Mouse (Mus musculus) limb, embryonic 13.5 days (tissue): ENCODE results near the gene Paqr3. TPM values are rescaled to one million over a fixed set of nuclear protein-coding genes. Genes with fewer than 3 reads are reported as not detected.

Experiments used
- ATAC-seq: fragments of 200-750 bp; cut with Nextera tagmentation; 2 replicates; pipeline ENCODE4 v1.8.0; 2017; ENCODE audit warnings: low read depth, moderate number of reproducible peaks, moderate TSS enrichment; ENCODE audit not compliant: low FRiP score
- H3K27ac ChIP-seq: fragments of 300-500 bp; sonication (generic); 2 replicates; pipeline ENCODE4 v1.5.1; 2015; ENCODE audit warnings: inconsistent platforms, mild to moderate bottlenecking, moderate library complexity
- H3K27me3 ChIP-seq: fragments of 300-500 bp; sonication (generic); 2 replicates; pipeline ENCODE4 v1.6.1; 2015; ENCODE audit warnings: mild to moderate bottlenecking, inconsistent platforms
- H3K36me3 ChIP-seq: fragments of 300-500 bp; sonication (generic); 2 replicates; pipeline ENCODE4 v1.6.1; 2015; ENCODE audit warnings: inconsistent platforms, mild to moderate bottlenecking, moderate library complexity
- H3K4me1 ChIP-seq: fragments of 300-500 bp; sonication (generic); 2 replicates; pipeline ENCODE4 v1.6.1; 2015; ENCODE audit warnings: inconsistent platforms
- H3K4me2 ChIP-seq: fragments of 300-500 bp; sonication (generic); replicated peaks from 2 replicates; pipeline ENCODE4 v1.6.1; 2015; ENCODE audit warnings: inconsistent platforms, mild to moderate bottlenecking, moderate library complexity
- H3K4me3 ChIP-seq: fragments of 300-500 bp; sonication (generic); 2 replicates; pipeline ENCODE4 v1.5.1; 2015; ENCODE audit warnings: moderate library complexity, mild to moderate bottlenecking, inconsistent platforms
- H3K9ac ChIP-seq: fragments of 300-500 bp; sonication (generic); 2 replicates; pipeline ENCODE4 v1.6.1; 2015; ENCODE audit warnings: mild to moderate bottlenecking, inconsistent platforms
- H3K9me3 ChIP-seq: fragments of 300-500 bp; sonication (generic); 2 replicates; pipeline ENCODE4 v1.6.1; 2016; ENCODE audit warnings: inconsistent platforms
- WGBS: fragments of 180-500 bp; shearing (Covaris S2); methylation state at CpG from one replicate; pipeline ENCODE4 v1.1.7; 2015; 5-methylcytosine and 5-hydroxymethylcytosine counted together
- polyA plus RNA-seq: library from polyadenylated mRNA; unstranded; fragments of >200 nt; fragmentation: Nextera tagmentation; extraction: Ambion mirVana; gene quantifications from 2 replicates; pipeline ENCODE4 v1.2.1, GENCODE M21; 2015

The Paqr3 gene
- polyA plus RNA-seq, 1 experiment from 2014 or later, result 6.0 TPM

GRCm38 (mm10) chr5:97108333-97108732 lies 3.1 kb downstream of the Paqr3 start:
- no peak overlapping the region for H3K27ac ChIP-seq
- no peak overlapping the region for H3K9ac ChIP-seq
- ATAC-seq, result no peak
- H3K4me3 ChIP-seq, result no peak overlapping the region
- peaks cover 16% of the 10 kb centered on the region for H3K4me1 ChIP-seq
- H3K4me2 ChIP-seq, result no peak overlapping the region
- H3K27me3 ChIP-seq, result no peaks in the 10 kb centered on the region
- 90% methylated on average over 5 of the region's 5 CpGs for WGBS
- H3K36me3 ChIP-seq, result peaks cover 12% of the 10 kb centered on the region; the same call in 1 of the 2 replicates
- no peaks in the 10 kb centered on the region for H3K9me3 ChIP-seq

GRCm38 (mm10) chr5:97099954-97100353 lies 11.4 kb downstream of the Paqr3 start:
- Histone ChIP-seq H3K9me3 (no peaks in the 10 kb centered on the region), H3K27me3 (no peaks in the 10 kb centered on the region), H3K4me3 (no peak overlapping the region), H3K4me2 (no peak overlapping the region), H3K27ac (no peak overlapping the region), H3K36me3 (peaks cover 37% of the 10 kb centered on the region), H3K4me1 (no peaks in the 10 kb centered on the region), H3K9ac (no peak overlapping the region)
- ATAC-seq, result no peak
- 93% methylated on average over 8 of the region's 8 CpGs for WGBS

DNA sequence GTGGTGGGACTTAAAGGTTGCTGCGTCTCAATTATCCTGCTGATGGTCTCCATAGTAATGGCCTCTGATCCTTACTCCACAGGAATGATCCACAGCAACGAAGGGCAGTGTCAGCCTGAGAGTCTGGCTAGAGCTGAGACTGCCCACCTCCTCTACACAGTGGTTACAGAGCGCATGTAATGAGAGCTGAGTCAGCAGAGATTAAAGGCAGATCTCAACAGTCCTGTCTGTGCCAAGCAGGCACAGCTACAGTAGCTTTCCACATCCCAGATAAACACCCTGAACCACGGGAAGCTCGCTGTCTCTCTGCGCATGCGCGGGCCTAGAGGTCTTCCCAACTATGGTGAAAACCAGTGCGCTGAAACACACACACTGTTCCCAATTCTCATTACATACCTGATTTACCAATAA lies 13.8 kb downstream of the Paqr3 start:
- 72% methylated on average over 9 of the region's 9 CpGs for WGBS
- ATAC-seq, result no peak
- H3K4me2 ChIP-seq, result no peak overlapping the region
- H3K27me3 ChIP-seq, result no peaks in the 10 kb centered on the region
- no peak overlapping the region for H3K4me3 ChIP-seq
- H3K9ac ChIP-seq, result no peak overlapping the region
- no peaks in the 10 kb centered on the region for H3K9me3 ChIP-seq
- no peak overlapping the region for H3K27ac ChIP-seq
- H3K36me3 ChIP-seq, result peaks cover 44% of the 10 kb centered on the region
- H3K4me1 ChIP-seq, result no peaks in the 10 kb centered on the region

GRCm38 (mm10) chr5:97095335-97095734 lies 16.1 kb downstream of the Paqr3 start:
- Histone ChIP-seq H3K36me3 (peaks cover 36% of the 10 kb centered on the region), H3K9me3 (no peaks in the 10 kb centered on the region), H3K4me3 (no peak overlapping the region), H3K27me3 (no peaks in the 10 kb centered on the region), H3K27ac (no peak overlapping the region), H3K4me1 (no peaks in the 10 kb centered on the region), H3K4me2 (no peak overlapping the region), H3K9ac (no peak overlapping the region)
- ATAC-seq, result no peak
- 56% methylated on average over 12 of the region's 13 CpGs for WGBS

GRCm38 (mm10) chr5:97092970-97093369 lies 18.4 kb downstream of the Paqr3 start:
- H3K36me3 ChIP-seq, result peaks cover 21% of the 10 kb centered on the region
- 88% methylated on average over 8 of the region's 8 CpGs for WGBS

GRCm38 (mm10) chr5:97090034-97090784 lies 21.2 kb downstream of the Paqr3 start:
- Histone ChIP-seq H3K4me2 (no peak overlapping the region), H3K36me3 (peaks cover 37% of the 10 kb centered on the region), H3K4me1 (no peaks in the 10 kb centered on the region), H3K9ac (no peak overlapping the region), H3K9me3 (no peaks in the 10 kb centered on the region), H3K4me3 (no peak overlapping the region), H3K27ac (no peak overlapping the region), H3K27me3 (no peaks in the 10 kb centered on the region)
- 54% methylated on average over 6 of the region's 6 CpGs for WGBS
- ATAC-seq, result peak; percentile 59

More at GRCm38 (mm10) chr5:97092970-97093369, 18.4 kb downstream of the Paqr3 start:
- Histone ChIP-seq H3K4me2 (no peak overlapping the region), H3K27ac (no peak overlapping the region), H3K27me3 (no peaks in the 10 kb centered on the region), H3K4me3 (no peak overlapping the region), H3K9ac (no peak overlapping the region), H3K4me1 (no peaks in the 10 kb centered on the region), H3K9me3 (no peaks in the 10 kb centered on the region)
- no peak for ATAC-seq

GRCm38 (mm10) chr5:97089426-97089825 lies 22.0 kb downstream of the Paqr3 start:
- H3K4me3 ChIP-seq, result no peak overlapping the region
- no peak overlapping the region for H3K27ac ChIP-seq
- no peaks in the 10 kb centered on the region for H3K4me1 ChIP-seq
- 93% methylated on average over 3 of the region's 3 CpGs for WGBS
- no peak overlapping the region for H3K9ac ChIP-seq
- no peak overlapping the region for H3K4me2 ChIP-seq
- ATAC-seq, result no peak
- H3K36me3 ChIP-seq, result peaks cover 33% of the 10 kb centered on the region
- no peaks in the 10 kb centered on the region for H3K9me3 ChIP-seq
- no peaks in the 10 kb centered on the region for H3K27me3 ChIP-seq

GRCm38 (mm10) chr5:97088231-97088630 lies 23.2 kb downstream of the Paqr3 start:
- Histone ChIP-seq H3K4me2 (no peak overlapping the region), H3K27ac (no peak overlapping the region), H3K9ac (no peak overlapping the region), H3K9me3 (no peaks in the 10 kb centered on the region), H3K36me3 (peaks cover 37% of the 10 kb centered on the region), H3K27me3 (no peaks in the 10 kb centered on the region), H3K4me1 (no peaks in the 10 kb centered on the region), H3K4me3 (no peak overlapping the region)
- ATAC-seq, result no peak
- 88% methylated on average over 6 of the region's 6 CpGs for WGBS

- 93% methylated on average over 16 of the region's 16 CpGs for WGBS
- no peak overlapping the region for H3K27ac ChIP-seq
- no peak overlapping the region for H3K4me2 ChIP-seq
- ATAC-seq, result no peak
- no peaks in the 10 kb centered on the region for H3K27me3 ChIP-seq
- H3K9me3 ChIP-seq, result no peaks in the 10 kb centered on the region
- H3K9ac ChIP-seq, result no peak overlapping the region
- H3K36me3 ChIP-seq, result peaks cover 36% of the 10 kb centered on the region
- H3K4me3 ChIP-seq, result no peak overlapping the region
- no peaks in the 10 kb centered on the region for H3K4me1 ChIP-seq
These were observed 23.6 kb downstream of the Paqr3 start for GRCm38 (mm10) chr5:97087746-97088145.

- Histone ChIP-seq H3K4me3 (no peak overlapping the region), H3K4me2 (no peak overlapping the region), H3K4me1 (no peaks in the 10 kb centered on the region), H3K36me3 (peaks cover 39% of the 10 kb centered on the region), H3K9me3 (no peaks in the 10 kb centered on the region), H3K27me3 (no peaks in the 10 kb centered on the region), H3K27ac (no peak overlapping the region), H3K9ac (no peak overlapping the region)
- 92% methylated on average over 24 of the region's 24 CpGs for WGBS
- ATAC-seq, result no peak
These were observed 24.3 kb downstream of the Paqr3 start for GRCm38 (mm10) chr5:97087030-97087630.

DNA sequence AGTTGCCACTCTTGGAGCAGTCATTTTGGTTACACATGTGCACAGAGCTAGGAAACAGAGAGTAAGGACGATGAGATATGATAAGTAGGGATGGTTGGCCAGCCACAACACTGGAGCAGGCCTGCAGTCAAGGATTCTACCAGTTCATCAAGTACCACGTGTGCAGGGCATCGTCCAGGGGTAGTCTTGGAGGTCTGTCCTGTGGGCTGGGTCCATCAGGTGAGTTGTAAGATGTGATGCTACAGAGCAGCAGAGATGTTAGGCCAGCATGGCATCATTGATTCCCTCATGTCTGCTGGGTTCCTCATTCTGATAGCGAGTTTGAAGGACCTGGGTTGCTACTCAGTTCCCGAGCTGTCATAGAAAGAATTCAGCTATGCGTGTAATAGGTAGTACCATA lies 26.3 kb downstream of the Paqr3 start:
- peaks cover 39% of the 10 kb centered on the region for H3K36me3 ChIP-seq
- no peaks in the 10 kb centered on the region for H3K4me1 ChIP-seq
- no peaks in the 10 kb centered on the region for H3K27me3 ChIP-seq
- no peak for ATAC-seq
- WGBS, result 93% methylated on average over 6 of the region's 6 CpGs
- no peak overlapping the region for H3K4me3 ChIP-seq
- H3K9me3 ChIP-seq, result no peaks in the 10 kb centered on the region
- no peak overlapping the region for H3K9ac ChIP-seq
- no peak overlapping the region for H3K27ac ChIP-seq
- H3K4me2 ChIP-seq, result no peak overlapping the region

DNA sequence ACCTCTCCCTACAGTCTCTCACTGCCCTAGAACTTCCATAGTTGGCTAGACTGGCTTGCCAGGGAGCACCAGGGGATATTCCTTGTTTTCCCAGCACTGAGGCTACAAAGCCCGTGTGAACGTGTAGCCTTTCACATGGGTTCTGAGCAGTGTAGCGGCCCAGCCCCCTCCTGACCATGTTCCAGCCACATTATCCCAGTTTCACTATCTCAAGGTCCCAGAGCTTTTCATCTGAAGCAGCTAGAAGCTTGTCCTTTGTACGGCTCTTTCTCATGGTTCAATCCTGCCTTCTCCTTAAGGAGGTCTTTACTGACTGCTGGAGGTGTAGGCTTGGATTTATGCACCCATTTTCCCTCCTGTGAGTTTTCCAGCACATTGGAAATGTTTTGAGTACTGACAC lies 26.9 kb downstream of the Paqr3 start:
- no peak overlapping the region for H3K4me3 ChIP-seq
- H3K36me3 ChIP-seq, result peaks cover 39% of the 10 kb centered on the region
- no peaks in the 10 kb centered on the region for H3K27me3 ChIP-seq
- H3K9ac ChIP-seq, result no peak overlapping the region
- WGBS, result 79% methylated on average over 4 of the region's 4 CpGs
- no peak overlapping the region for H3K27ac ChIP-seq
- H3K4me2 ChIP-seq, result no peak overlapping the region
- ATAC-seq, result no peak
- no peaks in the 10 kb centered on the region for H3K9me3 ChIP-seq
- H3K4me1 ChIP-seq, result no peaks in the 10 kb centered on the region

DNA sequence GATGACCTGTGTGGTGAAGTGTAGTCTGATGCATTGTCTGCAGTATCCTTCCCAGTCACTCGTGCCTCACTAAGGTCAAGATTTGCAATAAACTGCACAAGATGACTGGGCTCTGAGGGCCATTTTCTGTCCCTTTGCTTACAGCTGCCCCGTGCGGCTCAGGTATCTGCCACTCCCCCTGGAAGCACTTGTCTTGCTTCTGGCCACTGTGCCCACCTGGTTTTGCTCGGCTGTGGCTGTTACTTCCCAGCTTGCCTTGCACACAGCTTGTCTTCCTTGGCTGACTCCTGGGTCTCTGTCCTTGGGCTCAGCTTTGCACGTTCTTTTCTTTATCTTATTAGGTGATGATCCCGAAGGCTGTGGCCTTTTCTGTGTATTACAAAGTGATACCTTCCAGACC lies 27.7 kb downstream of the Paqr3 start:
- Histone ChIP-seq H3K4me3 (no peak overlapping the region), H3K4me1 (no peaks in the 10 kb centered on the region), H3K27ac (no peak overlapping the region), H3K27me3 (no peaks in the 10 kb centered on the region), H3K9me3 (no peaks in the 10 kb centered on the region), H3K4me2 (no peak overlapping the region), H3K9ac (no peak overlapping the region), H3K36me3 (peaks cover 39% of the 10 kb centered on the region)
- ATAC-seq, result no peak
- WGBS, result 75% methylated on average over 6 of the region's 6 CpGs
